Mouse (Mus musculus) left cerebral cortex, postnatal 25 days (tissue): ENCODE measurements around the gene Hba-a2. TPM values are rescaled to one million over a fixed set of nuclear protein-coding genes. Genes with fewer than 3 reads are reported as not detected.

ENCODE experiments used
- DNase-seq, 2 experiments: peaks; one replicate each; pipeline ENCODE4 v3.0.0; 2022; ENCODE audit warnings: low spot score in 2 of 2, mixed read lengths in 1 of 2
- intact Hi-C: fragments of 180-260 bp; cut with DNase I; formaldehyde crosslinking; loops from one replicate; pipeline ENCODE4 v1.15.1; 2025
- total RNA-seq, 2 experiments: library from RNA; stranded (reverse); gene quantifications; 2 replicates each; pipeline ENCODE4 v1.2.3; 2021

The Hba-a2 gene
- total RNA-seq, 2 experiments from 2014 or later, result 427 to 477 TPM

DNA sequence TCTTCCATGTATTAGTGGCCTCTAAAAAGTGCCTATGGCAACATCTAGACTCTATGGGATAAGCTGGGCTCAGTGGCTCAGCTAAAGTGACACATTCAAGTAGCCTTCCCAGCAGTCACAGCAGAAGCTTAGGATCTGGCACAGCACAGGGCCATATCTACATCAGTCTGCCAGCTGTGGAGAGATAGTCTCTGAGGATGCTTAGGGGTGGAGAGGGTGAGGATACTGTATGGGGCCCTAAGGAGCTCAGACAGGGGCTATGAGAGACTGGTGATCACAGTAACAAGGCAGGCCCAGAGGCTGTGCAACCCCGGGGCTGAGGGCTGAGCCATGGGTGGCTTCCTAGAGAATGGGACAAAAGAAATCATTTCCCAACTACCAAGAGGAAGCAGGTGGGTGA, 10.7 kb downstream of the Hba-a2 start:
- no peak for DNase-seq
- intact Hi-C loops, result no loop called here

GRCm38 (mm10) chr11:32309446-32309845, 13.2 kb downstream of the Hba-a2 start:
- intact Hi-C loops, result no loop called here

DNA sequence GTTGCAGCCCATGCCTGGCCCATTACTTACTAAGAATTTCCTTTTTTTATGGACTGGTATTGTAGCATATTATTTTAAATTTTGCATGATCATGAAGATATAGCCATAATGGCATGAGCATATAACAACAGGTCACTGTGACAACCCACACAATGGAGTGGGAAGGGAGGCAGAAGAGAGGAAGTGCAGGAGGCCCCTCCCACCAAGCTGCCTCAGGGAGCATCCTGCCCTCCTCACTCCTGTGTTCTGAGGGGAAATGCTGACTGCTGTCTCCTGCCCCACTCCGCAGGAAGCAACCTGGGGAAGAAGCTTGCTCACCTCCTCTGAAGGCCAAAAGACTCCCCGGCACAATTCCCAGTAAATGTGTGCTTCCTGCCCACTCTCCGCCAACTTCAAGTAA, 13.6 kb downstream of the Hba-a2 start:
- no peak for DNase-seq
- intact Hi-C loops, result loop anchor here (5.0 kb wide), 1 partner anchor 118 kb away; no protein-coding TSS in a partner anchor

More at GRCm38 (mm10) chr11:32309446-32309845, 13.2 kb downstream of the Hba-a2 start:
- no peak for DNase-seq

GRCm38 (mm10) chr11:32316009-32316408, 19.7 kb downstream of the Hba-a2 start:
- intact Hi-C loops, result no loop called here
- no peak for DNase-seq

DNA sequence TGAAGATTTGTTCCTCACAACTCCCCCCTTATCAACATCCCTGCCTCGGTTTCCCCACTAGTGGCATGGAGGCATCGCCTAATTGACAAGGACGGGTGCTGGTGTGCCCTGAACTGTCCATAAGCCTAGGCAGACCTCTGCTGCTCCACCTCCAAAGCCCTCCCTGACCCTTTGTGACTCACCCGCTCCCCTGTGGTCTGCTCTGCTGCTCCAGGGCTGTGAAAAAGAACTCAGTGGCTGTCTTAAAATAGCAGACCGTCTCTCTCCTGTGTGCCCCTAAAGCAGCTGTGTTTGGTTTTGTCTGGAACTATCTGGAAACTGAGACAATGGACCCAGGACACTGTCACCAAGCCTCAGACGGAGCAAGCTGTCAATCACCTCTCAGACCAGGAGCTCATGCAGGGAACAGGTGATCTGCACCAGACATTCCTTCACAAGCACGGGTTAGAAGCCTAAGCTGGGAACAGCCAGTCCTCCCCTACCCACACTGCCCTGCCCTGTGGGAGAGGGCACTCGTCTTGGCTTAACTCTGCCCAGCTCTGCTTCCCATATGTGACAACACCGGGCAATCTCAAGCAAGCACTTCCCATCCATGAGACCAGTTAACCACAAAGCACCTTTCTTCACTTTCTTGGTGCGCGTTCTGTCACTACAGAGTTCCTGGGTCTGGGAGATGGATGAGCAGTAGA, 24.4 kb downstream of the Hba-a2 start:
- no peak for DNase-seq
- intact Hi-C loops, result loop anchor here (5.0 to 10.0 kb wide), 3 partner anchors 33 to 326 kb away; partner anchors contain the start of gene Hbq1b

DNA sequence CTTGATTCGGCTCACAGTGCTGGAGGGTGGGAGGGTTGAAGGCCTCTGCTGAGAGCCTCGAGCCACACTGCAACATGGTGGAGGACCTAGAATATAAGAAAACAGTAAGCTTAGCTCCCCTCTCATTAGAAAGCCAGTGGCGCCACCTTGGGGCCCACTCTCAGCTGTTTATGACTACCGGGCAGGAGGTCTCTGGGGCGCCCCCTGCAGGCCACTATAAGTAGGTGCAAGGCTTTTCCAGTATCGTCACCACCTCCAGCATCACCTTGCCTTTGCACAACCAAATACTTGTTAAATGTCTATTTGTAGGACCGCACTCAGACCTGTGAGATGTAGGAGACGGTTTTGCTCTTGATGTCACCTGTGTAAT, 24.9 kb downstream of the Hba-a2 start:
- peak; percentile 70 to 75 for DNase-seq
- intact Hi-C loops, result loop anchor here (5.0 to 10.0 kb wide), 3 partner anchors 34 to 326 kb away; partner anchors contain the start of gene Hbq1b

DNA sequence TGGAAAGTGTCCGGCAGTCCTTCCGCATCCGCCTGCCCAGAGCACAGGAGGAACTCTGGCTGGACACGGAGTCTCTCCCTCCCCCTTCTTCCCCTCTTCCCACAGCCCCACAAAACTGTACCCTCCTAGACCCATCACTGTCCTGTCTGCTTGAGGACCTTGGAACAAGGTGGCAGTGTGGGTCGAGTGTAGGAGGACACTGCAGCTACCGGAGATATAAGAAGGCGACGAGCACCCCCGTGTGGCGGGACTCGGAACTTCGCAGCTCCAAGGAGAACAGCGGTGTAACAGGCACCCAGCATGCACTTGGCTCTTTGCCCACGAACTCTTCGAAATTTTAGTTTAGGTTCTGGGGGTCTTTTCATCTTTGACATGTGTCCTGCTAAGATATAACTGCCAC, 28.3 kb downstream of the Hba-a2 start:
- peak; percentile 83 to 89 for DNase-seq
- intact Hi-C loops, result loop anchor here (2.0 to 10.0 kb wide), 4 partner anchors 37 to 330 kb away; partner anchors contain the start of gene Hbq1b

DNA sequence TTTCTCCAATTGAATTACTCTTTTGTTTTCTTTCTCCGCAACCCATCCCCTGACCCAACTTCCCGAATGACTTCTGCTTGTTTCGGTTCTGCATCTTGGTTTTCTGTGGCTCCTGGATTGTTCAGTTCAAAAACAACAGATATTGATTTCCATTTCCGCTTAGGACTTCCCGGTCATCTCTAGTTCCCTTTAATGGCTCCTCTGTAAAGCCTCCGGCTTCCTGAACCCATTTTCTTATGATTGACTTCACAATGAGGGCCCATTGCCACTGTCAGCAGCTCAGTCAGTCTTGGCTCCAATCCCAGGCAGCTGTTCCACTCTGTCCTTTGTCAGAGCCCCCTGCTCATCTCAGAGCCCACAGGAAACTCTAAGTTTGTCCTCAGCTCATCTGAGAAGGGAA, 34.8 kb downstream of the Hba-a2 start:
- DNase-seq, result no peak
- intact Hi-C loops, result no loop called here

GRCm38 (mm10) chr11:32331861-32332260, 35.6 kb downstream of the Hba-a2 start:
- intact Hi-C loops, result no loop called here
- no peak for DNase-seq

DNA sequence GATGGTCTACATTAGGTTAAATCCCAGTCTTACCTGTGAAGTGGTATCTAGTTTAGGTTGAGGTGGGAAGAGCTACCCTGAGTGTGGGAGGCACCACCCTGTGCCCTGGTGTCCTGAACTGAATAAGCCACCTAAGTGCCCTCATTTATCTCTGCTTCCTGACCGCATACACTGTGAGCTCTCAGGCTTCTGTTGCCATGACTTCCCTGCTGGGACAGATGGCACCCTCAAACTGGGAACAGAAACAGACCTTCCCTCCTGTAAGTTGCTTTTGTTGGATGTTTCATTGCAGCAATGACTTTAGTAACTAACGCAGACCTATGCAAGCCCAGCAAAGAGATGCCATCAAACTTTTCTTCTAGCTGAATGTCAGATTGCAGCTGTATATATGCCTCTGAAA, 36.9 kb downstream of the Hba-a2 start:
- no peak for DNase-seq
- intact Hi-C loops, result no loop called here

DNA sequence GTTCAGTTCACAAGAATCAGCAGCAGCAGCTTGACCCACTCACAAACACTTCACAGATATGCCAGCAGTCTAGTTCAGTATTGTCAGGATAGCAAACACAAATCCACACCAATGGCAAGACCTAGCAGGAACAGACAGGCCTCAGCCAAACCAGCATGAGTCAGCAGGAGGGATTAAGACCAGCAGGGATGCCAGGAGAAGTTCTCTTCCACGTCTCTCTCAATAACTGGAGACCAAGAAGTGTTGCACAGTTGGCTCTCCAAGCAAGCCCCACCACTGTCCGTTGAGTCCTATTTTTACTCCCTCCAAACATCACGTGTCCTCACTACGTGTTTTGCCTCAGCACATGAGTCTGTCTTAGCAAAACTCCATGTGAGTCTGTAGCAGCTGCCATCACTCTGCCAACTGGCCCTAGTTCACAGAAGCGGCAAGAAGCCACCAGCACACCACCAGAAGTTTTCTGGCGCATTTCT, 40.2 kb downstream of the Hba-a2 start:
- DNase-seq, result no peak
- intact Hi-C loops, result no loop called here

- DNase-seq, result no peak
- intact Hi-C loops, result no loop called here
Measured at GRCm38 (mm10) chr11:32339131-32339531, 42.8 kb downstream of the Hba-a2 start.

- peak in 1 of 2 experiments; percentile 92 for DNase-seq
- intact Hi-C loops, result loop anchor here (2.0 to 5.0 kb wide), 3 partner anchors 62 to 247 kb away; no protein-coding TSS in a partner anchor
Measured at GRCm38 (mm10) chr11:32340476-32341473, 44.5 kb downstream of the Hba-a2 start.

DNA sequence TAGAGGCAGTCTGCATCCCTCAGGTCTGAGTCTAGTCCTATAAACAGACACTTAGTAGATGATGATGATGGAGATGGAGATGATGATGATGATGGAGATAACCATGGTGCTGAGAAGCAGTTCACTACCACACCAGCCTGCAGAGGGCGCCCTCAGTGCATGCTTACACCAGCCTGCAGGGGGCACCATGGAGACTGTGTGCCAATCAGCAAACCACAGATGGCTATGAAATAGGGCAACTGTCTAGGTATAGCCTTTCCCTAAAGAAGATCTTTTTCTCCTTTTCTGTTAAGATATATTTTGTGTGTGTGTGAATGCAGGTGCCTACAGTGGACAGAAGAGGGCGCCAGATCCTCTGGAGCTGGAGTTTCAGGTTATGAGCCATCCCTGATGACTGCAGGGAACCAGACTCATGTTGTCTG, 46.5 kb downstream of the Hba-a2 start:
- peak in 1 of 2 experiments; percentile 54 for DNase-seq
- intact Hi-C loops, result loop anchor here (2.0 to 5.0 kb wide), 3 partner anchors 112 to 245 kb away; partner anchors contain the start of gene Ubtd2

- DNase-seq, result no peak
- intact Hi-C loops, result loop anchor here (2.0 to 5.0 kb wide), 3 partner anchors 111 to 244 kb away; partner anchors contain the start of gene Ubtd2
Measured at GRCm38 (mm10) chr11:32343350-32343749, 47.1 kb downstream of the Hba-a2 start.

- intact Hi-C loops, result no loop called here
- no peak for DNase-seq
Measured at GRCm38 (mm10) chr11:32345504-32346297, 49.4 kb downstream of the Hba-a2 start.
